25 mouse cellular contexts compared by ENCODE assay signal in the genomic region with DNA sequence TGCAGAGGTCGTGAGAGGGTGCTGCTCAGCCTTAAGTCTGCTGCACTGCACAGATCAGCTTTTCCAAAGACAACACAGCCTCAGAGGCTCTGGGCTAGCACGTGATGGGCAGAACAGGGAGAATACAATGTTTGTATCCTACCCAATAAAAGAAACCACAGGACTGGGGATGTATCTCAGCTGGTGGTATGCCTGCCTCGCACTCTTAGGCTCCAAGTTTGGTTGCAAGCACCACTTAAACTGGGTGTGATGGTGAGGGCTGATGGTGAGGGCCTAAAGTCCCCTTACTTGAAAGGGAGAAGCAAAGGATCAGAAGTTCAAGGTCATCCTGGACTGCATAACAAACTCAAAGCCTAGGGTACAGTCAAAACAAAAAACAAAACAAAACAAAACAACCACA. TPM values are rescaled to one million over a fixed set of nuclear protein-coding genes. Genes with fewer than 3 reads are reported as not detected.
"Had no signal": no experiment of that assay in that cellular context is flagged by ENCODE, and none has a peak within 500 bp of the region (broad histone marks: within the 10 kb centered on the region; RNA-seq: fewer than 3 reads in every experiment).

No protein-coding gene starts in this region.

- DNase-seq: kidney, adult 11 months; kidney, adult 9 months; kidney, postnatal 14 days; kidney, postnatal 4 days; left cerebral cortex, postnatal 4 days; liver, embryonic 13.5 days; lung, adult 2 months; lung, postnatal 36 days; retina, postnatal 1 day; right cerebral cortex, postnatal 25 days; spleen, adult 18-20 months; thymus, postnatal 25 days had no signal

- H3K4me1 ChIP-seq: liver, embryonic 13.5 days; midbrain, embryonic 10.5 days; midbrain, embryonic 13.5 days; neural tube, embryonic 13.5 days had no signal

- H3K27ac ChIP-seq: liver, embryonic 13.5 days; midbrain, embryonic 10.5 days; midbrain, embryonic 13.5 days; neural tube, embryonic 13.5 days had no signal

- H3K4me2 ChIP-seq: liver, embryonic 13.5 days; midbrain, embryonic 13.5 days; neural tube, embryonic 13.5 days had no signal

- H3K4me3 ChIP-seq: liver, embryonic 13.5 days; megakaryocyte, embryonic 14.5 days; midbrain, embryonic 10.5 days; midbrain, embryonic 13.5 days; myocyte; neural tube, embryonic 13.5 days had no signal

- ATAC-seq: midbrain, embryonic 13.5 days; midbrain, embryonic 16.5 days had no signal

- H3K27me3 ChIP-seq: liver, embryonic 13.5 days; megakaryocyte, embryonic 14.5 days; midbrain, embryonic 13.5 days; neural tube, embryonic 13.5 days had no signal

- H3K9me3 ChIP-seq: liver, embryonic 13.5 days; megakaryocyte, embryonic 14.5 days; midbrain, embryonic 10.5 days; midbrain, embryonic 13.5 days; neural tube, embryonic 13.5 days had no signal

- H3K9ac ChIP-seq: liver, embryonic 13.5 days; midbrain, embryonic 13.5 days; neural tube, embryonic 13.5 days had no signal

RNA-seq across cellular contexts. Expression of a gene that starts 30.4 kb away (rescaled TPM):
- total RNA-seq: liver, adult 2 months; monocyte, adult 5-6 weeks; neutrophil, adult 5-6 weeks had no signal
- polyA plus RNA-seq: liver, adult 2 months had no signal

RNA-seq across cellular contexts. Expression of a gene that starts 43.1 kb away (rescaled TPM):
- total RNA-seq: left cerebral cortex, postnatal 4 days; liver, adult 2 months; monocyte, adult 5-6 weeks; neutrophil, adult 5-6 weeks had no signal
- polyA plus RNA-seq: kidney, embryonic 16.5 days; liver, adult 2 months; liver, embryonic 13.5 days; liver, embryonic 16.5 days; lung, embryonic 16.5 days; midbrain, embryonic 13.5 days; midbrain, embryonic 16.5 days; myocyte; neural tube, embryonic 13.5 days; stomach, embryonic 16.5 days had no signal
